34 mouse cellular contexts compared by ENCODE assay signal in genomic region chr6:17990173-17991028, GRCm38 (mm10). TPM values are rescaled to one million over a fixed set of nuclear protein-coding genes. Genes with fewer than 3 reads are reported as not detected.
"Had no signal": no experiment of that assay in that cellular context is flagged by ENCODE, and none has a peak within 500 bp of the region (broad histone marks: within the 10 kb centered on the region; RNA-seq: fewer than 3 reads in every experiment).

No protein-coding gene starts in this region.

- H3K4me2 ChIP-seq: heart, embryonic 11.5 days; heart, embryonic 12.5 days; heart, embryonic 13.5 days; heart, embryonic 15.5 days; hindbrain, embryonic 12.5 days; hindbrain, embryonic 13.5 days; hindbrain, embryonic 14.5 days; hindbrain, embryonic 15.5 days; kidney, embryonic 15.5 days had no signal

- H3K9me3 ChIP-seq: heart, embryonic 10.5 days; heart, embryonic 12.5 days; heart, embryonic 13.5 days; heart, embryonic 15.5 days; hindbrain, embryonic 10.5 days; hindbrain, embryonic 12.5 days; hindbrain, embryonic 13.5 days; hindbrain, embryonic 15.5 days; kidney, embryonic 15.5 days had no signal

- H3K4me3 ChIP-seq: heart, adult 2 months; heart, embryonic 10.5 days; heart, embryonic 12.5 days; heart, embryonic 13.5 days; heart, embryonic 15.5 days; hindbrain, embryonic 10.5 days; hindbrain, embryonic 12.5 days; hindbrain, embryonic 13.5 days; hindbrain, embryonic 15.5 days; kidney, embryonic 15.5 days; layer of hippocampus, adult 2 months had no signal

- H3K4me1 ChIP-seq: heart, embryonic 10.5 days; heart, embryonic 12.5 days; heart, embryonic 13.5 days; heart, embryonic 15.5 days; hindbrain, embryonic 12.5 days; hindbrain, embryonic 13.5 days; hindbrain, embryonic 15.5 days; kidney, embryonic 15.5 days had no signal

- ATAC-seq: hindbrain, embryonic 16.5 days; hindbrain, postnatal 0 days; inflammation-experienced regulatory T-cells, adult 6 months had no signal

- DNase-seq: heart, adult 18-20 months; heart, adult 2 months; heart, postnatal 10 days; heart, postnatal 14 days; heart, postnatal 36 days; heart, postnatal 4 days; kidney, adult 11 months; kidney, adult 18-20 months; kidney, adult 2 months; kidney, adult 8-10 months; kidney, adult 9 months; kidney, postnatal 10 days; kidney, postnatal 14 days; kidney, postnatal 25 days; kidney, postnatal 36 days; kidney, postnatal 4 days; layer of hippocampus, postnatal 36 days had no signal

- H3K27me3 ChIP-seq: heart, embryonic 12.5 days; heart, embryonic 13.5 days; heart, embryonic 15.5 days; hindbrain, embryonic 12.5 days; hindbrain, embryonic 13.5 days; hindbrain, embryonic 15.5 days; kidney, embryonic 15.5 days had no signal

- H3K36me3 ChIP-seq: heart, embryonic 10.5 days; heart, embryonic 12.5 days; heart, embryonic 13.5 days; heart, embryonic 15.5 days; hindbrain, embryonic 10.5 days; hindbrain, embryonic 12.5 days; hindbrain, embryonic 13.5 days; hindbrain, embryonic 15.5 days; kidney, embryonic 15.5 days had no signal

- H3K9ac ChIP-seq: heart, embryonic 12.5 days; heart, embryonic 13.5 days; heart, embryonic 15.5 days; hindbrain, embryonic 12.5 days; hindbrain, embryonic 13.5 days; hindbrain, embryonic 14.5 days; hindbrain, embryonic 15.5 days; kidney, embryonic 15.5 days had no signal

- H3K27ac ChIP-seq: heart, adult 2 months; heart, embryonic 10.5 days; heart, embryonic 13.5 days; heart, embryonic 15.5 days; hindbrain, embryonic 10.5 days; hindbrain, embryonic 12.5 days; hindbrain, embryonic 13.5 days; hindbrain, embryonic 14.5 days; hindbrain, embryonic 15.5 days; hindbrain, postnatal 0 days; kidney, embryonic 15.5 days; kidney, postnatal 0 days; layer of hippocampus, adult 2 months had no signal

RNA-seq across cellular contexts. Expression of gene Wnt2, which starts 40.0 kb away (rescaled TPM):
- total RNA-seq: hematopoietic stem cell, adult 5-6 weeks had no signal
- polyA plus RNA-seq: hindbrain, embryonic 15.5 days; inflammation-experienced regulatory T-cells, adult 6 months had no signal
